Mouse (Mus musculus): Measurements from ENCODE around the gene Ccng1.
"Not testable (repeated sequence)": the region's sequence is repeated elsewhere in the genome, so short reads cannot be mapped to it uniquely, and the experiment has no call there.

Ccng1 gene

DNA sequence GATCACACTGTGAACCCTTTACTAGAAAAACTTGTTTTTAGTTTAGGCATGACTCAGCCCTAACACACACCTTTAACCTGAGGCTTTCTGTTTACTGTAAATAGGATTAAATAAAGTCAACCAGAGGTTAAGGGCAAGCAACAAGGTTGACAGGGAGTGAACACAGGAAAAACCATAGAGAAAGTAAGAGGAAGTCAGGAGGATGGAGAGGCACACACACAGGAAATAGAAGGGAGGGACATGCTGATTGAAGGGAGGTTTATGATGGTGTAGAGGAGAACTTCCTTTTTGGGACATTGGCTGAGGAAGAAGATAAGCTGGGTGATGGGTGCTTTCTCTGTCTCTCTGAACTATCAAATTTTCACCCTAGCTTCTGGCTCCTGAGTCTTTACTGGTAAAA lies 36.8 kb downstream of the Ccng1 start:
- DNase-seq (ENCODE audit: low spot score in 2 of 2) = no peak

DNA sequence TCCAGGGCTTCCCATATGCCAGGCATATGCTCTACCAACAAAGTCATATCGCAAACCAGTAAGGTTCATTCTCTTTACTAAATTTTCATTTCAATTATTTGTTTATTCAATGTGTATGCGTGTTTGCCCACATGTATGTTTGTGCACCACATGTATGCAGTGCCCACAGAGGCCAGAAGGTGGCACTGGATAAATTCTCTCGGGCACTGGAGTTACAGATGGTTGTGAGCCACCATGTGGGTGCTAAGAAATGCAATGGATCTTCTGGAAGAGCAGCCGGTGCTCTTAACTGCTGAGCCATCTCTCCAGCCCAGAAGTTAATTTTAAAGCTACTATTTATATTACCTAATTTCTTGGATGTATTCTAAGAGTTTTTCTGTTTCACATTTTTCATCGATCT lies 39.6 kb downstream of the Ccng1 start:
- no peak for DNase-seq (ENCODE audit: low spot score in 2 of 2)

DNA sequence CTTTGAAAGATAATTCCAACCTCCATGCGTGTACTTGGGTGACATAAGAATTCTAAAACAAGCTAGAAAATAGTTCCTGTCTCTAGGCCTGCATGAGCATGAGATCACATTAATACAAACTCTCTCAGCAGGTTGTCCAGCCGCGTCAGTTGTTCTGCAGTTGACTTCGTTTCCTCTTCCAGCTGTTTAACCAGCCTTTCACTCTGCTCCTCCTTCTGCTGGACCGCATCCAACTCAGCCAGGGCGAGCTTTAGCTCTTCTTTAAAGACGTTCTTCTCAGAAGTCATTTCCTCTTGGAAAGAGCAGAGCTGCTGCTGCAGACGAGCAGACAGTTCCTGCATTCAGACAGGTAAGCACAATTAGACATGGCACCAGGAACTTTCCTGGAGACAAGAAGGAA lies 41.3 kb downstream of the Ccng1 start:
- DNase-seq (ENCODE audit: low spot score in 2 of 2) = no peak

DNA sequence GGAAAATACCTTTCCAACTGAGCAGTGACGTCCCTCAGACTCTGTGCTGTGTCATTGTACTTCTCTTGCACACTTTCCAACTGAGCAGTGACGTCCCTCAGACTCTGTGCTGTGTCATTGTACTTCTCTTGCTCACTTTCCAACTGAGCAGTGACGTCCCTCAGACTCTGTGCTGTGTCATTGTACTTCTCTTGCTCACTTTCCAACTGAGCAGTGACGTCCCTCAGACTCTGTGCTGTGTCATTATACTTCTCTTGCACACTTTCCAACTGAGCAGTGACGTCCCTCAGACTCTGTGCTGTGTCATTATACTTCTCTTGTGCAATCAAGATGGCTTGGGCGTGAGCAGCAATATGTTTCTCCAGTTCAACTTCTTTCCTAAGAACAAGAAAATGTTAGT lies 45.2 kb downstream of the Ccng1 start:
- DNase-seq (ENCODE audit: low spot score in 2 of 2) = not testable (repeated sequence)
